Mouse (Mus musculus) lung, embryonic 16.5 days (tissue): ENCODE measurements around the gene Kif4. TPM values are rescaled to one million over a fixed set of nuclear protein-coding genes. Genes with fewer than 3 reads are reported as not detected.

Experiments
- ATAC-seq: fragments of 200-750 bp; cut with Nextera tagmentation; 2 replicates; pipeline ENCODE4 v1.8.0; 2017; ENCODE audit warnings: low read depth, mild to moderate bottlenecking, moderate library complexity
- H3K27ac ChIP-seq: fragments of 300-500 bp; sonication (generic); 2 replicates; pipeline ENCODE4 v1.5.1; 2014; ENCODE audit warnings: mild to moderate bottlenecking, control low read depth, low read length
- H3K27me3 ChIP-seq: fragments of 300-500 bp; sonication (generic); 2 replicates; pipeline ENCODE4 v1.6.1; 2014; ENCODE audit warnings: low read depth, low read length, mixed read lengths; ENCODE audit not compliant: control insufficient read depth, insufficient read depth
- H3K36me3 ChIP-seq: fragments of 300-500 bp; sonication (generic); 2 replicates; pipeline ENCODE4 v1.6.1; 2014; ENCODE audit warnings: low read length; ENCODE audit not compliant: control insufficient read depth, insufficient read depth
- H3K4me1 ChIP-seq: fragments of 300-500 bp; sonication (generic); replicated peaks from 2 replicates; pipeline ENCODE4 v1.6.1; 2014; ENCODE audit warnings: low read length, mixed read lengths; ENCODE audit not compliant: control insufficient read depth, insufficient read depth
- H3K4me2 ChIP-seq: fragments of 300-500 bp; sonication (generic); 2 replicates; pipeline ENCODE4 v1.6.1; 2014; ENCODE audit warnings: low read depth, low read length, control low read depth
- H3K4me3 ChIP-seq: fragments of 300-500 bp; sonication (generic); 2 replicates; pipeline ENCODE4 v1.5.1; 2014; ENCODE audit warnings: mild to moderate bottlenecking, low read length, control low read depth
- H3K9ac ChIP-seq: fragments of 300-500 bp; sonication (generic); 2 replicates; pipeline ENCODE4 v1.6.1; 2014; ENCODE audit warnings: low read length, control low read depth
- H3K9me3 ChIP-seq: fragments of 300-500 bp; sonication (generic); 2 replicates; pipeline ENCODE4 v1.6.1; 2016; ENCODE audit warnings: low read length; ENCODE audit not compliant: control insufficient read depth
- WGBS: fragments of 180-500 bp; shearing (Covaris S2); extraction: QIAGEN DNeasy Blood & Tissue Kit; methylation state at CpG from one replicate; pipeline ENCODE4 v1.1.7; 2014; 5-methylcytosine and 5-hydroxymethylcytosine counted together
- polyA plus RNA-seq: library from polyadenylated mRNA; unstranded; fragments of >200 nt; fragmentation: Nextera tagmentation; extraction: Ambion mirVana; gene quantifications from 2 replicates; pipeline ENCODE4 v1.2.1, GENCODE M21; 2015

Kif4 gene
- polyA plus RNA-seq, 1 experiment from 2014 or later: 33.5 TPM

DNA sequence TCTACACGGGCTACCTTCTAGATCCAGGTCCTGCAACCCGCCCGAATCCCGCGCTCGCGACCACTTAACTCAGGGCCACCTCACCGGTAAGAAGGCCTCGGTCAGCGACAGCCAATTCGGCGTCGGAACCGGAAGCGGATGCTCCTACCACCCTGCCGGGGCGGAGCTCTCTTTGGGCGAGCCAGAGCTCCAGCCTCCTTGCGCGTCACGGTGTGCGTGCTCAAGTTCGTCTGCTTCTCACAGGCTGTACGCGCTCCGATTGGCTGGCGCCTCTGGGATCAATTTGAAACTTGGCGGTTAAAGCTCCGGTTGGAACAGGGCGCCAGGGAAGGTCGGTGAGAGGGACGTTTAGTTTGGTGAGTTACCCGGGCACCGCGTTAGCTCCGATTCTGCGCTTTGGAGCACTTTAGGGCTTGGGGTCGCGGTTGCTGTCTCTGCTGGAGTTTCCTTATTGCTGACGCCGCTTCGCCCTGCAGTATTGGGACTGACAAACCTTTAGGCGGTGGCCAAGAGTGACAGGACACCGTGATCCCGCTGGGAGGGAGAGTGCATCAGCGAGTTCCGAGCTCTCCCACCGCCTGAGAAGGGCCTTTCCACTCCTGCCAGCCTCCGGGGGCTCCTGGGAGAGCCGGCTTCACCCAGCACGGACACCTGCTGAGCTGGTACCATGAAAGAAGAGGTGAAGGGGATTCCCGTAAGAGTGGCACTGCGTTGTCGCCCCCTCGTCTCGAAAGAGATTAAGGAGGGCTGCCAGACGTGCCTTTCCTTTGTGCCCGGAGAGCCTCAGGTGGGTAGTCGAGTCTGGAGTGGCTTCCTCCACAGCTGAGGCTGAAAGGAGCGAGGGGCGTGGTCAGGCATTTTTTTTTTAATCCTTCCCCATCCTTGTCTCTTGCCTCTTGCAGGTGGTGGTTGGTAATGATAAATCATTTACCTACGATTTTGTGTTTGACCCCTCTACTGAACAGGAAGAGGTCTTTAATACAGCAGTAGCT, 561 bp downstream of the Kif4 start, which contains the start of gene Pdzd11:
Gene Pdzd11, minus strand, starts transcription at position 767 of the 992 bp plus-strand sequence.
- Histone ChIP-seq H3K4me1 (no peaks in the 10 kb centered on the region; the same call in 1 of the 2 replicates), H3K36me3 (0 out of 2 replicates have a peak, but pooled peaks cover 6% of the 10 kb centered on the region), H3K9ac (peak within 1 kb of the TSS; percentile 81), H3K27me3 (no peaks in the 10 kb centered on the region), H3K9me3 (no peaks in the 10 kb centered on the region), H3K4me3 (peak within 1 kb of the TSS; percentile 67), H3K27ac (peak within 1 kb of the TSS; percentile 81), H3K4me2 (peak within 1 kb of the TSS; percentile 65)
- 19% methylated on average over 62 of the region's 62 CpGs for WGBS
- ATAC-seq: peak; percentile 100

DNA sequence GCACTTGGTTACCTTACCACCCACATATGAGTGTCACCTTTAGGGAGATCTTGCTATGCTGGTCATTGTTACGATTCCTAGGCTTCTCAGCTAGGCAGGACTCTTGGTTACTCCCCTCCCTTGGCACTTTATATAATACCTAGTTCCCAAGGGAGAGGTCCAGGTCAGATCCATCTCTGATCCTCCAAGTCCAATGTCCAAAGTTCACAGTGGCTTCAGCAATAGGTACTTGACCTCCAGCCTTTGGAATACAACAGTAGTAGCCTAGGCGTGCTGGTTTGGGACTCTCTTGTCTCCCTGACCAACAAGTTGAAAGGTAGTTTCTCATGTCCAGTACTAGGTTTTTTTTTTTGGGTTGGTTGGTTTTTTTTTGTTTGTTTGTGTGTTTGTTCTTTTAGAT, 3.5 kb downstream of the Kif4 start:
- H3K4me2 ChIP-seq: no peak overlapping the region
- no peaks in the 10 kb centered on the region; the same call in 1 of the 2 replicates for H3K4me1 ChIP-seq
- no peaks in the 10 kb centered on the region for H3K36me3 ChIP-seq
- no peak overlapping the region for H3K9ac ChIP-seq
- 87% methylated on average over 2 of the region's 2 CpGs for WGBS
- no peak overlapping the region for H3K4me3 ChIP-seq
- H3K27me3 ChIP-seq: no peaks in the 10 kb centered on the region
- no peak for ATAC-seq
- H3K27ac ChIP-seq: no peak overlapping the region
- no peaks in the 10 kb centered on the region for H3K9me3 ChIP-seq

- H3K4me2 ChIP-seq: no peak overlapping the region
- H3K4me1 ChIP-seq: no peaks in the 10 kb centered on the region
- H3K27me3 ChIP-seq: no peaks in the 10 kb centered on the region
- ATAC-seq: no peak
- H3K27ac ChIP-seq: no peak overlapping the region
- H3K9me3 ChIP-seq: no peaks in the 10 kb centered on the region
- 81% methylated on average over 8 of the region's 8 CpGs for WGBS
- H3K4me3 ChIP-seq: no peak overlapping the region
- H3K36me3 ChIP-seq: peaks cover 4% of the 10 kb centered on the region; the same call in 1 of the 2 replicates
- H3K9ac ChIP-seq: no peak overlapping the region
These were observed 12.9 kb downstream of the Kif4 start for GRCm38 (mm10) chrX:100638477-100638876.

DNA sequence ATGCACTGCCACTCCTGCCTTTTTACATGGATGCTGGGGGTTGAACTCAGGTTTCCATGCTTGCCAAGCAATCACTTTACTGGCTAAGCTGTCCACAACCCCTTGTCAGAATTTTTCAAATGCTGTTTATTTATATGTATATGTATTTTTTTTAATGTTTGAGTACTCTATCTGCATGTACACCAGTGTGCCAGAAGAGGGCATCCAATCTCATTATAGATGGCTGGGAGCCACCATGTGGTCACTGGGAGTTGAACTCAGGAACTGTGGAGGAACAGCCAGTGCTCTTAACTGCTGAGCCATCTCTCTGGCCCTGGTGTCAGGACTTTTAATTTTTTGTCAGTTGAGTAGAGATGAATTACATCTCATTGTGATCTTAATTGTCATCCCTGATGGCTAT, 27.3 kb downstream of the Kif4 start:
- no peak for ATAC-seq
- Histone ChIP-seq H3K4me2 (no peak overlapping the region), H3K4me1 (no peaks in the 10 kb centered on the region), H3K27ac (no peak overlapping the region), H3K36me3 (no peaks in the 10 kb centered on the region), H3K9ac (no peak overlapping the region), H3K9me3 (no peaks in the 10 kb centered on the region), H3K27me3 (no peaks in the 10 kb centered on the region), H3K4me3 (no peak overlapping the region)

DNA sequence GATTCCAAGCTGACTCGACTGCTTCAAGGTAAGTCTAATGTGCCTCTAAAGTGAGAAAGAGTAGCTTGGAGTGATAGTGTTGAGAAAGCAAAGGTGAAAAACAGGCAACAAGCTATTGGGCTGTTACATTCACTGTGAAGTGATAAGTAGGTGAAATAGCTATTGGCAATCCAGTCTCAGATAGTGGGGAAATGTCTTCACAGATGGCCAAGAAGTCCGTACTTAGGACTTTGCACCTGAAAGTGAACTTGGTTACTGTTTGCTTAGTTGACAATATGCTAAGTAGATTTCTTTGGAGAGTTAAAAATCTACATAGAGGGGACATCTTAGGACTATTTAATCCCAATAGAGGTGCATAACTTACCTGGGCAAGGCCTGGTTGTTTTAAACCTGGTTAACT, 39.3 kb downstream of the Kif4 start:
- Histone ChIP-seq H3K4me1 (no peaks in the 10 kb centered on the region), H3K4me2 (no peak overlapping the region), H3K27ac (no peak overlapping the region), H3K27me3 (no peaks in the 10 kb centered on the region; the same call in 1 of the 2 replicates), H3K9ac (no peak overlapping the region), H3K9me3 (no peaks in the 10 kb centered on the region), H3K4me3 (no peak overlapping the region), H3K36me3 (no peaks in the 10 kb centered on the region)
- WGBS: 81% methylated on average over 2 of the region's 2 CpGs
- no peak for ATAC-seq

GRCm38 (mm10) chrX:100678204-100678603, 52.7 kb downstream of the Kif4 start:
- Histone ChIP-seq H3K36me3 (peaks cover 4% of the 10 kb centered on the region; the same call in 1 of the 2 replicates), H3K9me3 (no peaks in the 10 kb centered on the region), H3K9ac (no peak overlapping the region), H3K27ac (no peak overlapping the region), H3K4me2 (no peak overlapping the region), H3K27me3 (no peaks in the 10 kb centered on the region), H3K4me3 (no peak overlapping the region), H3K4me1 (no peaks in the 10 kb centered on the region)
- ATAC-seq: no peak
- 71% methylated on average over 3 of the region's 3 CpGs for WGBS

DNA sequence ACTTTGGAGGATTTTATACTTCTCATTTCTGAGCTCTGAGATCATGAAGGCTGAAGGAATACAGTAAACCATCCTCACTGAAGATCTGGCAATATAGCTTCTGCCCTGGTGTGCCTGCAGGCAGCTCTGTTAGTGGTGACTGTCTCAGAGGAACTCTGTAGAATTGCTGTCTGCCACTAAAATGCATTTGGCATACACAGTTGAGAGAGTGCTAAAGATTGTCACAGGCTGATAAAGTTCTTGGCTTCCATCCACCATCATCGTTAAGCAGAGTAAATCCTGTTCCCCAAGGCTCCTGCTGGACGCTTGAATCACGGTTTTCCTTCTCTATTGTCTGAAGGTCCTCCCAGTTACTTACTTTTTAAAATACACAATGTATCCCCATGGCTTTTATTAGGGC, 61.0 kb downstream of the Kif4 start:
- WGBS: 34% methylated on average over 3 of the region's 3 CpGs
- peak; percentile 48; the same call in 1 of the 2 replicates for ATAC-seq
- H3K4me3 ChIP-seq: no peak overlapping the region
- no peaks in the 10 kb centered on the region for H3K9me3 ChIP-seq
- H3K27me3 ChIP-seq: no peaks in the 10 kb centered on the region; the same call in 1 of the 2 replicates
- H3K4me2 ChIP-seq: no peak overlapping the region
- peak overlapping the region; percentile 43 for H3K27ac ChIP-seq
- no peak overlapping the region for H3K9ac ChIP-seq
- H3K4me1 ChIP-seq: 0 out of 2 replicates have a peak, but pooled peaks cover 2% of the 10 kb centered on the region
- no peaks in the 10 kb centered on the region for H3K36me3 ChIP-seq

DNA sequence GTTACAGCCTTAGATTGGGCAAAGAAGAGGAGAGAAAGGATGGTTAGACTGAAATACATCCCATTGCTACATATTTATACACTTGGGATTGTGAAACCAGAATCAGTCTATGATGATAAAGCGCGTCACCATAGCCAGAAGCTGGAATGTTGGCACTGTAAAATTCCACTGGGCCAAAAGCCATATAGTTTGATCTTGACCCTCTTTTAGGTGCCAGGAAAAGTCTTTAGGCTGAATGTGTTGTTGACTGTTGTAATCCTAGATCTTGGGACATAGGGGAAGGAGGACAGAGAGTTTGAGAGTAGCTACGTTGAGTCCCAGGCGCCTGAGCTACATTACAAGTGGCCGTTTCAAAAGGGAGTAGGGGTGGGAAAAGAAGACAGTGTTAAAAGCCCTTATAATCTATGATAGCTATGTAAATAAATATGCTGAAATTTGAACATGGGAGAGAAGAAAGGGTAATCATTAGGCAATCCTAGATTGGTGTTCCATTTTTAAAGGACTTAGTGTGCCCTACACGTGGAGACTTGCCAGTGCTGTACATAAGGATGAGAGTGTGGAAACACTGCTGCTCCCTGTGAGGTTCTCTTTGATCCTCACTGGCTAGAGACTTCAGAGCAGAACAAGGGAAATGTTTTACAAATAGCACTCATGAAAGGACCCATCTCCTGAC, 62.0 kb downstream of the Kif4 start:
- peak overlapping the region; percentile 44 for H3K27ac ChIP-seq
- no peaks in the 10 kb centered on the region for H3K9me3 ChIP-seq
- no peak overlapping the region for H3K4me2 ChIP-seq
- WGBS: 57% methylated on average over 6 of the region's 6 CpGs
- no peak overlapping the region for H3K9ac ChIP-seq
- H3K4me1 ChIP-seq: 0 out of 2 replicates have a peak, but pooled peaks cover 2% of the 10 kb centered on the region
- H3K4me3 ChIP-seq: no peak overlapping the region
- no peaks in the 10 kb centered on the region for H3K36me3 ChIP-seq
- H3K27me3 ChIP-seq: no peaks in the 10 kb centered on the region; the same call in 1 of the 2 replicates
- ATAC-seq: peak; percentile 92

- no peaks in the 10 kb centered on the region; the same call in 1 of the 2 replicates for H3K27me3 ChIP-seq
- H3K4me1 ChIP-seq: 0 out of 2 replicates have a peak, but pooled peaks cover 2% of the 10 kb centered on the region
- 72% methylated on average over 5 of the region's 5 CpGs for WGBS
- H3K4me3 ChIP-seq: no peak overlapping the region
- H3K27ac ChIP-seq: peak overlapping the region; percentile 44
- no peaks in the 10 kb centered on the region for H3K36me3 ChIP-seq
- ATAC-seq: no peak
- H3K9ac ChIP-seq: no peak overlapping the region
- no peaks in the 10 kb centered on the region for H3K9me3 ChIP-seq
- H3K4me2 ChIP-seq: no peak overlapping the region
These were observed 62.5 kb downstream of the Kif4 start for GRCm38 (mm10) chrX:100688033-100688370.
